Mouse (Mus musculus): ENCODE measurements around the gene Mas1.

Mas1 gene

GRCm38 (mm10) chr17:12832657-12833056 lies 35.3 kb downstream of the Mas1 start:
- intact Hi-C loops (cut with DNase I) = no loop called here

DNA sequence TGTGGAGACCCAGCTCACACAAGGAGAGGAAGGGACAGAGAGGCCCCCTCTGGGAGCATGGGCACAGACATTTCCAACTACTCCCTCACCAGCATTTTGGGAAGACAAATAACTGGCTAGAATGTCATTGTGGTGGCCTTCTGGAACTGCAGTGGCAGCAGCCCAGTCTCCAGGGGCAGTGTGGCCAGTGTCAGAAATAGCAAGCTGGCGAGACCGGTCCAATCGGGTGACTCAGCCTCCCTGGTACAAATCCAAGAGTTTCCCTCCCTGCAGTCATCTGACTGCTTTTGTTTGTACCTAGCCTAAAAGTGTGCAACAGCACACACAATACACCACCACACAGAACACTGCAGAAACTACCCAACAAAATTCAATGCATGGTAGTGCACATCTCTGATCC lies 35.7 kb downstream of the Mas1 start:
- intact Hi-C loops (cut with DNase I) = no loop called here

GRCm38 (mm10) chr17:12830351-12830750 lies 37.6 kb downstream of the Mas1 start:
- intact Hi-C loops (cut with DNase I) = no loop called here

DNA sequence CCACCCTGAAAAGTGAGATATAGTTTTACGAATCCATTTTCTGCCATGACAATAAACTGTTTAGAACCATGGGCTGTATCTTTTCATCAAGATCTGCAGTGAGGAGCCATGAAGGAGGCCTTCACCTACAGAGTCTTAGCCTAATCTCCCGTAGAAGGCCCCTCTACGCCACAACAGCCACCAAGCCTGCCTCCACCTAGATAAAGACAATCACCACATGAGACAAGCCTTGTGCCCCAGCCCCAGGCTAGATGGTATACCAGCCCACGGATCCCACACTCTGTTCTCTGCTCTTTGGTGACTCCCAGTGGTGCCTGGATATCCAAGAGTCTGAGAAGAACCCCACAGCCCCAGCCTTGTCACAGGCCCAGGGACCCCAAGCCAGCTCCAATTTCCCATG lies 52.1 kb downstream of the Mas1 start:
- intact Hi-C loops (cut with DNase I) = no loop called here

DNA sequence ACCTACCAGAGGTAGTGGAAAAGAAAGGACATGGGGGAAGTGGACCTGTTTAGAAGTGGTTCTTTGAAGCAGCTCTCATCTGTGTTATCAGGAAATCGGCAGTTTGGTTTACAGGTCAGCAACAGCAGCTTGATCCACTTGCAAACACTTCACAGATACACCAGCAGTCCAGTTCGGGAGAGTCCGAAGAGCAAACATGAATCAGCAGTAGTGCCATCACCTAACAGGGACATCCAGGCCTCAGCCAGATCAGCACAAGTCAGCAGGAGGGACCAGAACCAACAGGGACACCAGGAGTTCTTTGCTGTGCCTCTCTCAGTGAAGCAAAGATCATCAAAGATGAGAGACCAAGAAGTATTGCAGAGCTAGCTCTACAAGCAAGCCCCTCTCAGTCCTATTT lies 53.4 kb downstream of the Mas1 start:
- intact Hi-C loops (cut with DNase I) = loop anchor here (5.0 kb wide), 3 partner anchors 152 to 392 kb away; no protein-coding TSS in a partner anchor

DNA sequence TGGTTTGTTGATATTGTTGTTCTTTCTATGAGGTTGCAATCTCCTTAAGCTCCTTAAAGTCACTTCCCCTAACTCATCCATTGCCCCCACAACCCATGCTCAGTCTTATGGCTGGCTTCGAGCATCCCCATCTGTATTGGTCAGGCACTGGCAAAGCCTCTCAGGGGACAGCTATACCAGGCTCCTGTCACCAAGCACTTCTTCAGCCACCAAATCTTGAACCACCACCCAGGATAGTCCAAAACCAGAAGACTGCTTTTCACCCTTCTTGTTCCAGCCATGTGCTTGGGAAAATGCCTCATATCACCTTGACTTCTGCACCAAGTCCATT lies 57.0 kb downstream of the Mas1 start:
- intact Hi-C loops (cut with DNase I) = loop anchor here (2.0 to 5.0 kb wide), 4 partner anchors 96 to 389 kb away; no protein-coding TSS in a partner anchor

GRCm38 (mm10) chr17:12810103-12810972 lies 57.6 kb downstream of the Mas1 start:
- intact Hi-C loops (cut with DNase I) = loop anchor here (2.0 to 5.0 kb wide), 4 partner anchors 96 to 388 kb away; no protein-coding TSS in a partner anchor

- intact Hi-C loops (cut with DNase I) = no loop called here
These were observed 59.1 kb downstream of the Mas1 start for GRCm38 (mm10) chr17:12808851-12809250.

GRCm38 (mm10) chr17:12804584-12805445 lies 63.1 kb downstream of the Mas1 start:
- intact Hi-C loops (cut with DNase I) = no loop called here

- intact Hi-C loops (cut with DNase I) = no loop called here
These were observed 65.9 kb downstream of the Mas1 start for GRCm38 (mm10) chr17:12801861-12802540.

GRCm38 (mm10) chr17:12799368-12800275 lies 68.3 kb downstream of the Mas1 start:
- intact Hi-C loops (cut with DNase I) = no loop called here

GRCm38 (mm10) chr17:12798571-12798970 lies 69.4 kb downstream of the Mas1 start:
- intact Hi-C loops (cut with DNase I) = no loop called here

GRCm38 (mm10) chr17:12797427-12798029 lies 70.4 kb downstream of the Mas1 start:
- intact Hi-C loops (cut with DNase I) = no loop called here

DNA sequence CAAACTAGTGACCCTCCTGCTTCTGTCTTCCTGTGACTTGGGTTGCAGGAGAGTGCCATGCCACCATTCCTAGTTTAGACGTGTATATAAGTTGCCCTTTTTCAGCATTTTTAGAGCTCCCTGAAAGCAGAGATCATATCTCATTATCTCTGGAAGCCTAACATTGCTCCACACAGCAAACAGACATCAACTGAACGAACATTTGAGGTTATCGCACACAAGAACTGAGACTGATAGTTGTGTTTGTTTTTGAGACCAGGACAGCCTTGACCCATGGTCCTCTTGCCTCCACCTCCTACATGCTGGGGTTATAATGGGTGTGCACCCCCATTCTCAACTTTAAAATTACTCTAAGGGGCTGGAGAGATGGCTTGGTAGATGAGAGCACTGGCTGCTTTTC lies 71.3 kb downstream of the Mas1 start:
- intact Hi-C loops (cut with DNase I) = no loop called here

DNA sequence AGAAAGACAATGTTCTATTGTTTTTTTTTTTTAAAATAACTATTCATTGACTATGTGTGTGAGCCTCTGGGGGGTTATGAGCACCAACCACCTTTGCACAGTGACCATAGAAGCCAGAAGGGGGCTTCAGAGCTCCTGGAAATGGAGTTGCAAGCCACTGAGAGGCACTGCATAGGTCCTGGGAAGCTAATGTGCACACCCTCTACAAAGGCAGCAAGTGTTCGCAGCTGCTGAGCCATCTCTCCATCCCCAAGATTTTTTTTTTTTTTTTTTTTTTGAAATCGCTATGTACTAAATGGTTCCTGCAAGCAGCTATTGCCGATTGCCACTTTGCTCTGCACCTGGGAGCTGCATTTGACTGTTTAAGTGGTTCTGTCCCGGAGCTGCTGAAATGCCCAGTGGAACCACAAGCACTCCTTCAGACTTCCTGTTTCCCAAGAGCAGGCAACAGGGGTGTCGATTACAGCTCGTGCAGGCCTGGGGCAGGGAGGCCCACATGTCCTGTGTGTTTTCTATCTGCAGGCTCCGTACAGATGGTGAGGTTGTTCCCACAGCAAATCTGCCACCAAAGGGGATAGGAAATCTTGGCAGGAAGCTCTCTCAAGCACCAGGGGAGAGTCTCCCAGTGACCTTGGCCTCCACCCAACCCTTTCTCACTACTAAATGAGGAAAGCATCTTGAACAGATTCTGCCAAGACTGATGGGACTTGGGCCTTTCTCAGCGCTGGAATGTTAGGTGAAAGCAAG lies 74.1 kb downstream of the Mas1 start:
- intact Hi-C loops (cut with DNase I) = no loop called here

GRCm38 (mm10) chr17:12792422-12793206 lies 75.3 kb downstream of the Mas1 start:
- intact Hi-C loops (cut with DNase I) = no loop called here

GRCm38 (mm10) chr17:12791420-12791819 lies 76.5 kb downstream of the Mas1 start:
- intact Hi-C loops (cut with DNase I) = no loop called here

- intact Hi-C loops (cut with DNase I) = no loop called here
These were observed 76.9 kb downstream of the Mas1 start for GRCm38 (mm10) chr17:12791079-12791406.

Measured in adrenal gland (tissue).